Mouse (Mus musculus) adrenal gland, postnatal 36 days (tissue): ENCODE measurements around the gene Dtx3. TPM values are rescaled to one million over a fixed set of nuclear protein-coding genes. Genes with fewer than 3 reads are reported as not detected.

Source experiments
- DNase-seq, 2 experiments: peaks; one replicate each; pipeline ENCODE4 v3.0.0; 2021; ENCODE audit warnings: mixed read lengths in 1 of 2
- total RNA-seq, 2 experiments: library from RNA; stranded (reverse); gene quantifications; 2 replicates each; pipeline ENCODE4 v1.2.3; 2021

The Dtx3 gene
- total RNA-seq, 2 experiments from 2014 or later, result 52.4 to 71.7 TPM

DNA sequence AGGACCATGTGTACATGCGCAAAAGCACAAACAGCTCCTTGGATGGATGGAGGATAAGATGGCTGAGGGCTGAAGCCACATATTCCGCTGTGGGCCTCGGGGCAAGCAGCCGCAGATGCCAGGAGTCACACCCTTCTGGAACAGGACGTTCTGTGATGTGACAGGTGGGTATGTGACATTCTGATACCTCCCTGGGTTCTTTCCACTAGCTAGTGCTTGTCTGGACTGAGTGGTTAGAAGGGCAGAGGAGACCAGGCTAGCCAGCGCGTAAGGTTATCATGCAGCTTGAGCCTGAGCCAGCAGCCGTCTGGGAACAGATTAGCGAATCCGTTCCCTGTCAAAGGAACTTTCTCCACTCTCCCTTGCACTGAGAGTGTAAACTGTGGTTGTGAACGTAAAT lies 54.6 kb downstream of the Dtx3 start:
- no peak for DNase-seq

Other genes with a start within 250 kb of the Dtx3 start
- 100 to 1,000 TPM; 102 to 158 TPM for gene Ctdsp2, start 217.0 kb downstream of the Dtx3 start, total RNA-seq
- gene Avil, start 195.0 kb downstream of the Dtx3 start, total RNA-seq, result 1 to 10 TPM; 2.7 to 4.5 TPM
- gene Tsfm, start 164.9 kb downstream of the Dtx3 start, total RNA-seq, result 10 to 100 TPM; 64.4 to 71.3 TPM
- gene Mettl1, start 154.3 kb downstream of the Dtx3 start, total RNA-seq, result 10 to 100 TPM; 20.1 to 21.4 TPM
- under 1 TPM; 0.30 to 0.53 TPM for gene Eef1akmt3, start 154.2 kb downstream of the Dtx3 start, total RNA-seq
- under 1 TPM; 0.26 to 0.76 TPM for gene Cyp27b1, start 147.5 kb downstream of the Dtx3 start, total RNA-seq
- gene March9, start 135.5 kb downstream of the Dtx3 start, total RNA-seq, result 1 to 10 TPM; 9.3 to 9.7 TPM
- 100 to 1,000 TPM; 213 to 225 TPM for gene Cdk4, start 132.2 kb downstream of the Dtx3 start, total RNA-seq
- gene Tspan31, start 125.5 kb downstream of the Dtx3 start, total RNA-seq, result 100 to 1,000 TPM; 106 to 118 TPM
- 1 to 10 TPM; 2.2 to 3.4 TPM for gene Agap2, start 120.4 kb downstream of the Dtx3 start, total RNA-seq
- 100 to 1,000 TPM; 120 to 138 TPM for gene Os9, start 74.6 kb downstream of the Dtx3 start, total RNA-seq
- gene B4galnt1, start 30.5 kb downstream of the Dtx3 start, total RNA-seq, result 1 to 10 TPM; 6.3 to 6.8 TPM
- gene Slc26a10, start 15.1 kb downstream of the Dtx3 start, total RNA-seq, result 1 to 10 TPM in 1 of 2 experiments, under 1 TPM in 1; 0.89 to 1.1 TPM
- gene Arhgef25, start 5.6 kb downstream of the Dtx3 start, total RNA-seq, result 10 to 100 TPM; 19.0 to 21.6 TPM
- gene Pip4k2c, start 15.9 kb upstream of the Dtx3 start, total RNA-seq, result 10 to 100 TPM; 39.2 to 48.1 TPM
- gene Kif5a, start 67.6 kb upstream of the Dtx3 start, total RNA-seq, result 1 to 10 TPM; 6.3 to 7.5 TPM
- gene Dctn2, start 70.6 kb upstream of the Dtx3 start, total RNA-seq, result 100 to 1,000 TPM; 148 to 190 TPM
- gene Mbd6, start 93.3 kb upstream of the Dtx3 start, total RNA-seq, result 10 to 100 TPM; 42.0 to 45.2 TPM
- 100 to 1,000 TPM; 102 to 123 TPM for gene Mars, start 116.1 kb upstream of the Dtx3 start, total RNA-seq
- 1 to 10 TPM; 1.7 to 2.2 TPM for gene Arhgap9, start 126.2 kb upstream of the Dtx3 start, total RNA-seq
- 1 to 10 TPM; 2.7 to 4.2 TPM for gene Gli1, start 146.2 kb upstream of the Dtx3 start, total RNA-seq
- gene Inhbe, start 158.7 kb upstream of the Dtx3 start, total RNA-seq, result not detected
- not detected for gene Inhbc, start 174.7 kb upstream of the Dtx3 start, total RNA-seq
- 100 to 1,000 TPM; 115 to 126 TPM for gene R3hdm2, start 184.6 kb upstream of the Dtx3 start, total RNA-seq